Mouse (Mus musculus) left cerebral cortex, adult 2 months (tissue): ENCODE data around the gene Vwa3b. TPM values are rescaled to one million over a fixed set of nuclear protein-coding genes. Genes with fewer than 3 reads are reported as not detected.

Experiments used
- DNase-seq, 2 experiments: peaks; one replicate each; pipeline ENCODE4 v3.0.0; 2021 to 2022; ENCODE audit warnings: low spot score in 2 of 2, mixed read lengths in 1 of 2; ENCODE audit errors: extremely low spot score in 1 of 2
- H3K27ac ChIP-seq: fragments of 200-600 bp; 2 replicates; pipeline ENCODE4 v1.8.1; 2022
- H3K4me3 ChIP-seq: fragments of 200-600 bp; 2 replicates; pipeline ENCODE4 v1.8.1; 2022
- CTCF ChIP-seq: fragments of 200-600 bp; IDR thresholded peaks from 2 replicates; pipeline ENCODE4 v1.8.1; 2022; ENCODE audit warnings: antibody characterized with exemption, mild to moderate bottlenecking, moderate library complexity
- intact Hi-C: fragments of 180-260 bp; cut with DNase I; formaldehyde crosslinking; loops from one replicate; pipeline ENCODE4 v1.15.1; 2025
- total RNA-seq, 2 experiments: library from RNA; stranded (reverse); gene quantifications; 2 replicates each; pipeline ENCODE4 v1.2.3; 2021

Gene Vwa3b
- total RNA-seq, 2 experiments from 2014 or later: 0.59 to 1.1 TPM

- no peak for DNase-seq
- Histone ChIP-seq H3K27ac (no peak overlapping the region), H3K4me3 (no peak overlapping the region)
- TF ChIP-seq CTCF: no peak
- intact Hi-C loops: no loop called here
These were observed 204.0 kb downstream of the Vwa3b start for GRCm38 (mm10) chr1:37230404-37230803.

GRCm38 (mm10) chr1:37231295-37231701, 204.9 kb downstream of the Vwa3b start:
- intact Hi-C loops: no loop called here
- no peak for TF ChIP-seq CTCF
- H3K27ac ChIP-seq: no peak overlapping the region
- DNase-seq: no peak
- no peak overlapping the region for H3K4me3 ChIP-seq

Other genes with a start within 250 kb of the Vwa3b start
- 10 to 100 TPM; 53.6 to 61.1 TPM for gene Tmem131, start 82.9 kb upstream of the Vwa3b start, total RNA-seq
- under 1 TPM; 0.09 to 0.16 TPM for gene Cnga3, start 187.8 kb downstream of the Vwa3b start, total RNA-seq